Mouse (Mus musculus) retina, adult 2 months (tissue): ENCODE results near the gene Nog.

Experiments
- DNase-seq: peaks from one replicate; pipeline ENCODE4 v3.0.0-alpha.2; 2012; ENCODE audit warnings: low read depth, low spot score

Nog gene

DNA sequence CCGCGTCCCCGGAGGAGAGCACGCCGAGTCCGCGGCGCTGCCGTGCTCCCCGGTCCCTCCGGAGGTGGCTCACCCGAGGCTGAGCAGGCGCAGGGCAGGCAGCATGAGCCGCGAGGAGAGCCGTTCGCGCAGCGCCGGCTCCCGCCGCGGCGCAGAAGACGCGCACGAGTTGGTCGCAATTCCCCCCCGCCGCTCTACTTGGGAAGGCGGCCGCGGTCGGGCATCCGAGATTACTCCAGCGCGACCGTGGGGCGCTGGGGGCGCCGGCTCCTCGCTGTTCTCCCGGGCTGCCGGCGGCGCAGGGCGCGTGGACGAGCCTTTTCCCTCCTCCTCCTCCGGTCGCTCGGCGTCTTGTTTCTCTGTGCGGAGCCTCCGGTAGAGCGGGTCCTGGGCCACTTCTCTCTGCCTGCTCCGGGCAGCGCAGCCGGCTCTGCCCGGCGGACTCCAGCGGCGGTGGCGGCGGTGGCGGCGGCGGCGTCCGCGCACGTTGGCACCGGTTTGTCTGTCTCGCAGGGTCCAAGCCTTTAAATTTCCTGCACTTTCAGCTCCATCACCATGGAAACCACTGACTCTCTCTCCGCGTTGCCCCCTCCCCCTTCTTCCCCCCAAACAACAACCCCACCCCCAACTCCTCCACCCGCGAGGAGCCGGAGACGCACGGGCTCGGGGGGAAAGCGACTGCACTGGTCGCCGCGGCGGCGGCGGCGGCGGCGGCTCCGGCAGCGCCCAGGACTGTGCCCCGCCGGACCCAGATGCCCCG, at the start of gene Nog:
TSS of gene Nog (minus strand) at position 277 of the 760 bp plus-strand sequence.
- no peak for DNase-seq

DNA sequence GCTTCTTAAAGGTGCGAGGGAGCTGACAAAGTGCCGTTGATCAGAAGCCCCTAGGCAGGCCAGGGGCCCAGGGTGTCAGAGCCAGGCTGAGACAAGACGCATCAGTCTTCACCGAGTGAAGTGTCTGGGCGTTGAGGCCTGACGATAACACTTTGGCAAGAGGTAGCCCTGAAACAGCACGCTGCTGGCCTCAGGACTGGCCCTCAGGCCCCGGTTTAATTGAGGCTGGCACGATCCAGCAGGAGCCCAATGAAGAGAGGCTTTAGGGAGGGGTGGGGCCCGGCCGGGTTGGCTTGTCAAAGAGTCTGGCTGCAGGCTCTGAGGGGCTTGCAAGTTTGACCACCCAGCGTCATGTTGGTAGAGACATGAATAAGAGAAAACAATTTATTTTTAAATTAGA, 38.1 kb upstream of the Nog start:
- DNase-seq = no peak

DNA sequence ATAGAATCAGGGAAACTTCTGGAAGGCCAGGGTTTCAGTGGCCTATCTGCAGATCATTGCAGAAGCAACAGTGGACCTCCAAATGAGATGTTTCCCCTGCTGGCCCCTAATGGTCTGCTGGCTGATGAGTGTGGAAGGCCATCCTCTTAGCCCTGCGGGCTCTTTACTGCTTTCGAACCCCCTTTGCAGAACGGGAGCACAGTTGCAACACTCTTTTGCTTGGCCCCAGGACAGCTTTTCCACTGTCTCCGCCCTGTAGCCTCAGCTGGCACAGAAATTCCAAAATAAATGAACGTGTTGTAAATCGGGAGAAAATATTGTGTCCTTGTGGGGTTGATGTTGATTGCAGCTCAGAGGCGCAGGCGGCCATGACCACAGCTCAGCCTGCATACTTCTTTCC, 37.7 kb upstream of the Nog start:
- DNase-seq = no peak

DNA sequence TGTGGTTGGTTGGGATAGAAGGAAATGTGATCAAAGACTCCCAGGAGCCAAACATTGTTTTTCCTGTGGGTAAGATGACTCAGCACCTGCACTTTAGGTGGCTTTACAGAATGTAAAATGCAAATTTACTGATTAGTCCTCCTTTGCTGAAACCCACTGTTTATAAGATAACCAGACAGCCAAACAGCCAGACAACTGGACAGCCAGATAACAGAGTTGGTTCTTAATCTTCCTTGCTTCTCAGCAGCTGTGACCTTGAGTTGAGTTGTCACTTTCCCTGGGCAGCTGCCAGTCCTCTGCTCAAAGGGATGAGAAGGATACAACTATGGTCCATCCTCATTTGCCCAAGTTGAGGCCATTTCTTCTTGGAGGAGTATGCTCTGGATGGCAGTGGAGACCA, 35.8 kb upstream of the Nog start:
- DNase-seq = no peak

DNA sequence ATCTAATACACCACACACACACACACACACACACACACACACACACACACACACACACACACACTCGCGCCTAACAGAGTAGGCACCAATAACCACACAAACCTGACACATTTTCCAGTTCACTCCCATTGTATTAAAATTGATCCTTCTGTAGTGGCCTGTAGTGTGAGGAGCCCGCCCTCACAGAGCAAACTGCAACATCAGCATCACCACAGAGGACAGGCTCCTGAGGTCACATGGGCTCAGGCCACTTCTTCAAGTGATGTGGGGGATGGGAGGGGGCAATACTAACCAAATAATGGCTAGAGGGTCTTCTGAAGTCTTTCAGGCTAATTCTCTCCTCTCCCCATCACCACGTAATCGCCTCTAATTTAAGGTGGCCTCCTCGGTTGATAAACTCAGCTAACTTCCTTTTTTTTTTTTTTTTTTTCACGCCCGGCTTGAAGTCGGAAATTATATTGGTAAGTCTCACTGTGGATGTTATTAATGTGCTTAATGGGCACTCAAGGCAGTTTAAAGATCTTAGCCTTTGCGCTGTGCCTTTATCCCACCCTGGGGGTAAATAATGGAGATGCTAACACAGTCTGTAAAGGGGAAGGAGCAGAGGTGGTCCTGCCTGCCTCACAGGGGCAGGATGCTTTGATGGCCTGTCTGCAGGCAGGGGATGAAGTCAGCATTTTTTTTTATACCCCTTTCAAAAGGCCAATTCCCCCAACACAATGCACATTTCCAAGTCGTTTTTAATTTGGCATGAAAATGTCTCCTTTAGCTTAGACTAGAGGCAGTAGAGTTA, 25.2 kb upstream of the Nog start:
- no peak for DNase-seq

DNA sequence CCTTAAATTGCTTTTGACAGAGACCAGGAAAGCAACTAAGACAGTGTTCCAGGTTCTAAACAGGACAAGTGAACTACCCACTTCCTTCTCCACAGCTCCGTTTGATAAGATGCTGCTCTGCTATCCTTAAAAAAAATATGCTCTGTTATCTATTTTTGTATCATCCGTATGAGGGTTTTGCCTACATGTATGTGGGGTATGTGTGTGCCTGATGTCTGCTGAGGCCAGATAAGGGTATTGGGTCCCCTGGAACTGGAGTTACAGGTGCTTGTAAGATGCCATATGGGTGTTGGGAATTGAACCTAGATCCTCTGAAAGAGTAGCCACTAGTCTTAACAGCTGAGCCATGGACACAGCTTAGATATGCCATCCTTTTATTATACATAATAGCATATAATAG, 19.6 kb upstream of the Nog start:
- DNase-seq = no peak

DNA sequence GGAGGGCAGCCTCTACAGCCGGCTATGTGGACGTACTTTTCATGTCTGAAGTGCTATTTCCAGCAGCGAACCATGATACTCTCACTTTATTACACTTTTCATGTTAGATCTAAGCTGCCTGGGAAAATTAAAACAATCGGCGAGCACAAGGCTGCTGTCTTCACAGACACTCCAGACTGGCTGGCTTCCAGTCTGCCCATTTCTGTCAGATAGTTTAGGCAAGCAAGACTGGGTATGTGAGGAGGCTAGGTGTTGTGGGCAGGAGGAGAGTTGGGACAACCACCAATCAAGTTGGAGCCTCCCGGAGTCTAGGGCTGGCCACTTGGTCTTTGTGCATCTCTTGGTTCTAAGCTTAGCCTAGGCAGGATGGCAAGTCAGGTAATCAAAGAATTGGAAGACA, 17.5 kb upstream of the Nog start:
- no peak for DNase-seq

DNA sequence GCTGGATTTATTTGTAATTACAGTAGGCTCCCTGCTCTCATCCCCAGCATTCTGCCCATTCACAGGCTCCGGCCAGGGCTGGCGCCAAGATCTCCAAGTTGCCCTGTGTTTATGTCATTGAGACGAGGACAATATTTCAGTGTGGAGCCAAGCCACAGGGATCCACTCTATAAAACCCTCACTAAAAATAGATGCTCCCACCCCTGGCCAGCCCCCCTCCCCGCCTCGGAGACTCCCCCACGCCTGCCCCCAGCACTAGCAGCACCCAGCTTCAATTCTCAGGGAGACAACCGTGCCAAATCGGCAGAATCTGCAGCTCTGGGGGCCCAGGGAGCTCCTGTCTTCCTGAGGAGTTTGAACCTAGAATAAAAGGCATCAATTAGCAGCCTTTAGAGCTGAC, 16.2 kb upstream of the Nog start:
- DNase-seq = no peak

DNA sequence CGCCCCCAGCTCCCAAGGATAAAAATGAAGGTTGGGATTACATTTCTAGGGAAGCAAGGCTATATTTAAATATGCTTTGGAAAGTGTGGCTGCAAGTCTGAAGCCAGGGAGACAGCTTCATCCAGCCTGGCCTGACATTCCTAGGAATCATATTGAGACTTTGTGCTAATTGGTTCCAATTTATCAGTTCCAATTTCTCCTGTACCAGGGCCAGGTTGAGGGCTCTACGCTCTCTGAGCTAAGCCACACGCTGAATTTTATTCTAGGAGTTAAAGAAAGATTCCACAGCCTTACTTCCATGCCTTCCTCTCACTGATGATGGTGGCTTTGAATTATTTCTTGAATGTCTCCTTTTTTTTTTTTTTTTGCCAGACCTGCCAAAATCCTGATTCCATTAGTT, 15.6 kb upstream of the Nog start:
- no peak for DNase-seq

DNA sequence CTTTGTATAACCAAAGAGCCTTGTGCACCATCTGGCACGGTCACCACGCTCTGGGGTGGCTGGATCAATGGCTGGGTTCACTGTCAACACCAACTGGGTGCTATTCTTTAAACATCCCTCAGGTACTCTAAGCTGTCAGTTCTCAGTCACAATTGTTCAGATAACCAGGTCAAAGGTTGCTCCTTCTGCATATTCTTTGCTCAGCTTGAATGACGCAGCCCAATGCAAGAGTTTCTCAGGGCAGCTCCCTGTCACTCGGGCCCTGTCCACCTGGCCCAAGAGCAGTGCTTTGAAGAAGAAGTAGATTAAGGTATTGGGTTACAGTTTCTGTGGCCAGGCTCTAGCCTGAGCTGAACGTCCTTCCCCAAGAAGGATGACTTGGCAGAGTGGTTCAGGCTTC, 12.2 kb upstream of the Nog start:
- DNase-seq = no peak

DNA sequence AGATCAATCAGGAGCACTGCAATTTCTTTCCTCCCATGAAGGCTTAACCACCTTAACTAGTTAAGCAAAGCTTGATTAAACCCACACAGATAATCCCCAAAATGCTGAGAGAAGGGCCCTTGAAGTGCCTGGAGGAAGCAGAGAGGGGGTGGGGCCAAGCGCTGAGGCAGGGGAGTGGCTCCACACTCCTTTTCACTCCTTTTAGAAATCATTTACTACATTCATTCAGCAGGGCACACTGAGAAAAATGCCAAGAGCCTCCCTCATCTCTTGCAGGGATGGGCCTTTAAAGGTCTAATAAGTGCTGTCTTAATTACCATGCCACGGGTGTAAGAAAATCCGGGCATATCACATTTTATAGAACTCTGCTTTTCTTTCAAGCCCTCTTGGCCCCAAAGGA, 10.2 kb upstream of the Nog start:
- DNase-seq = no peak

DNA sequence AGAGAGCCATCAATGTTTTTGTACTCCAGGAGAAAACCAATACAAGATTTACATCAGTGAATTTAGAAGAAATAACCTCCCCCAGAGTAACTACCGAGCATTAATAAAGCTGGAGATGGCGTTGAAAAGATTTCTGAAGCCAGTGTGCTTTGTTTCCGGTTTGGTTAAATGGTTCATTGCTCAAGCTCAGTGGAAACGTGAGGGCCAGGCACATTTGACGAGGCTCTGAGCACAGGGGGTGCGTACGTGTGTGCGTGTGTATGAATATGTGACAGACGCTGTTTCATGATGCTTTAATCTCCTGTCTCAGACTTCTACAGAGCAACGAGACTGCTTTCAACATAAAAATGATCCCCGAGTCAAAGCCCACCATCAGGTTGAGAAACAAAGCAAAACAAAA, 8.1 kb upstream of the Nog start:
- DNase-seq = no peak

DNA sequence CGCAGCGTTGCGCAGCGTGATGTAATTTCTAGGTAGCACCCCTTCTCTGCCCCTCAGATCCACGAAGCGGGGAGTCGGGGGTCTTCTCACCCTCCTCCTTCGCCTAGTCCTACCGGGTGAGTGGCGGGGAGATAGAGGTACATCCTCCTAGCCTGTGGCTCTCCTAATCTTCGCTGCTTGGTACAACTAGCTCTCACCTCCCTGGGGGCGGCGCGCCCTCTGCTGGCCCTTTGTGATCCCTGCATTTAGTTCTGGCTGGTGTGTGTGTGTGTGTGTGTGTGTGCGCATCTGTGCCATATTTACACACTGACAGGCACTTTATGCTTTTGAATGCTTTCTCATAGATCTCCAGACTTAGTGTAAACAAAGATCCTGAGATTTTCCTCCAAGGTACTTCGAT, 1.3 kb upstream of the Nog start:
- DNase-seq = peak; percentile 72

DNA sequence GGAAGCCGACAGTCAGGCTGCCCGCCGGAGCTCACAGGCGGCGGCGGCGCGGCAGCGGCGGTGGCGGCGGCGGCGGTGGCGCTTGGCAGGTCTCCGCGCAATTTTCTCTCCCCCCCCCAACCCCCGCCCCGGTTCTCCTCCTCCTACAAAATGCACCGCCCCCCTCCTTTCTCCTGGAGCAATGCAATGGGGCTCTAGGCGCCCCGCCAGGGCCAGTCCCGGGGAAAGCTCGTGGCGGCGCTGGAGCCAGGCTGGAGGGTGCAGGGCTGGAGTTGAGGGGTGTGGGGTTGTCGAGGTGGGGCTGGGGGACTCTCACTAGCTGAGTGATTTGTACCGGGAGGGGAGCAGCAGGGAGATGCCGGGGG, 666 bp upstream of the Nog start:
- no peak for DNase-seq

DNA sequence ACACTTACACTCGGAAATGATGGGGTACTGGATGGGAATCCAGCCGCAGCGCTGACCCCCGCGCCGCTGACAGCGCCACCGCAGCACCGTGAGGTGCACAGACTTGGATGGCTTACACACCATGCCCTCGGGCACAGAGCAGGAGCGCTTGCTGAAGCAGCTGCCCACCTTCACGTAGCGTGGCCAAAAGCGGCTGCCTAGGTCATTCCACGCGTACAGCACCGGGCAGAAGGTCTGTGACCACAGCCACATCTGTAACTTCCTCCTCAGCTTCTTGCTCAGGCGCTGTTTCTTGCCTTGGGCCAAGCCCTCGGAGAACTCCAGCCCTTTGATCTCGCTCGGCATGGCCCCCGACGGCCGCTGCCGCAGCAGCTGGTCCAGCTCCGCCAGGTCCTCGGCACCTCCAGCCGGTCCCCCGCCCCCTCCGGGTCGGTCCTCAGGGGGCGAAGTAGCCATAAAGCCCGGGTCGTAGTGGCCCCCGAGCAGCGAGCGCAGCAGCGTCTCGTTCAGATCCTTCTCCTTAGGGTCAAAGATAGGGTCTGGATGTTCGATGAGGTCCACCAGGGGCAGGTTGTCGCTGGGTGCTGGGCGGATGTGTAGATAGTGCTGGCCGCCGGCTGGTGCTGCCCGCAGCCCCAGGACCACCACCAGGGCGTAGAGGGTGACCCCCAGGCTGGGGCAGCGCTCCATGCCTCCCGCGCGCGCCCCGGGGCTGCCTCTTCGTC, 639 bp downstream of the Nog start:
- DNase-seq = no peak

DNA sequence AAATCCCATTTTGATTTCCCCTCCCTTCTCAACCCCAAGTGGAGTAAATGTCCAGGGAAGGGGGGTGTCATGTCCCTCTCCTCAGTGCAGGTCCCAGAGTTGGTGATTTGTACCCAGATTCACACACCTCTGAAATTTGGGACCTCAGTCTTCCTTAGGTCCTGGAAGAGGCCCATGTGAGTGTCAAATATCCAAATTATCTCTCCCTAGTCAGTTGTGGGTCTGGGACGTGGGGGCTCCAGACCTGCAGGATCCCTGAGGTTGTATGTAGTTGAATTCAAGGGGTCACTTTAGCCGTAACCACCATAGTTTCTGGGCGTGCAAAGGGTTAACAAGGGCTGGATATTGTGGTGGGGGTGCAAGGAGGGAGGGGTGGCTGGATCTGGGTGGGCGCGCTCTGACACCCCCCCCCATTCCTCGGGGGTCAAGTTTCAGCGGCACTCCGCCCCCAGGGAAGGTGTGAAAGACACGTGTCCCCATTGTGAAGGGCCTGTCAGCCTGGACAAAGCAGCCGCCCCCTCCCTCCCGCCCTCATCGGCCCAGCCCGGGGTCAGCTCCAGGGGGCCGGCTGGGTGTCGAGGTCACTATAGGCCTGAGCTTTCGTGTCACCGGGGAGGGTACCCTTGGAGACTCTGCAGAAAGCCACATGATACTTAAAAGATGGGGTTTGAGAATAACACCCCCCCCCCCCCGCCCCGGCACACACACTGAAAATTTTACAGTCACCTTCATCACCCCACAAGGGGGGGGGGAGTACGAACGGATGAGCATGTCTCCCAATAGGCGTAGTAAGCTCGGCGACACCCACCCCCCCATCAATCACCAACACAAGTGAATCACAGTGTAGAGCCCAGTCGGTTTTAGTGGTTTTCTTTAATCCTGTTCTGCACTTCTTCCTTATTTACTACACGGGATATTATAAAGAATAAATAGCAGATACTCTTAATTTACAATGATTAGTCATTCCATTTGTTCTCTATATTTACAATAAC, 2.1 kb downstream of the Nog start:
- no peak for DNase-seq

DNA sequence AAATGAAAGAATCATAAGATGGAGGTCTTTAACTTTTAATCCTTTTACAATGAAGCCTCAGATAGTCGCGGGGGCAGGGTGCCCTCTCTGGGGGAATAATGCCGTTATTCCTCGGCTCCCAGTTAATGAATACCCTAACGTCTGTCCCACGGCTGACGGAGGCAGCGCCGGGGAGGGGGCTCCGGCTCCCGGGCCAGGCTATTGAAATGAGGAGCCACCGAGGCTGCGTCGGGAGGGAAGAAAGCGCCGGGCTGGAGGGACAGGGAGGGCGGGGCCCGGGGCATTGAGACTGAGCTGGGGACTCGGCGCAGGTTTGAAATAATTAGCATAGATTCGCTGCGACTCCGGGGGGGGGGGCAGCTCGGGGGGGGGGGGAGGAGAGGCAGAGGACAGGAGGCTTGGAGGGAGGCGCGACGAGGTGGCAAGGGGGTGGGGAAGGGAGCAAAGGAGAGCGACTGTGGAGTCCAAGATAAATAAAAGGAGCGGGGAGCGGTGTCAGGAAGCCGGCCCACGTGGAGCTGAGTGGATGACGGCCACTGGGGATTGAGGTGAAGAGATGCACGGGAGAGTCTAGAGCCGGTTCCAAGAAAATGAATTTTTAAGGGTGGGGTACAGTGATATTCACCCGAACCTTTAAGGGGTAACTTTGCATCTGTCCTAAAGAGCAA, 2.9 kb downstream of the Nog start:
- DNase-seq = no peak

DNA sequence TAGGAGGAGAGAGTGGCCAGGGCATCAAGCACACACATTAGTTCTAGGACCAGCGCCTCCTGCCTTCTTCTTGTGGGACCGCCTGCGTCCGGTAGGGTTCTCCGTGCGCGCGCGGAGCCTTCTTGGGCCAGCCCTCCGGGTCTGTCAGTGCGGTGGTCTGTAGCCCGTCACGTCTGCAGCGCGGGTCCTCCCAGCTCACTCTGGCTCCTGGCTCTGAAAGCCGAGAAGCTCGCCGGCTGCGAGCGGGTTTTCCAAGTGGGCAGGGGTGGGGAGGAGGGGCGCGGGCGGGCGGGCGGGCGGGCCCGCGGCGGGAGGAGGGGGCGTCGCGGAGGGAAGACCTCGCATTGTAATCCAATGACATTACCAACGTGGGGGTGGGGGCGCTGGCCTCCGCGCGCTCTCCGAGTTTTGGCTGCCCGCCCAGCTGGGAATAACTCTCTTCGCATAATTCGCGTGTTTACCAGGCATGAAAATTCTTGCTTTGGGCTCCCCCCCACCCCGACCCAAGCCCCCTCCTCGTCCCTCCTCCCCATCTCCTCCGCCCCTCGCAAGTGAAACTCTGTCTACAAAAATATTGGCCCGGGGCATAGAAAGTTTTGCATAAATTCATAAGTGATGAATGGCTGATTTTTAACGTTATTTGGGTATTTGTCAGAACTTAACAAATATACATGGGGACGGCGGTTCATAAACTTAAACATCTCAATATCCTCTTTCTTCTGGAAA, 3.7 kb downstream of the Nog start:
- no peak for DNase-seq

DNA sequence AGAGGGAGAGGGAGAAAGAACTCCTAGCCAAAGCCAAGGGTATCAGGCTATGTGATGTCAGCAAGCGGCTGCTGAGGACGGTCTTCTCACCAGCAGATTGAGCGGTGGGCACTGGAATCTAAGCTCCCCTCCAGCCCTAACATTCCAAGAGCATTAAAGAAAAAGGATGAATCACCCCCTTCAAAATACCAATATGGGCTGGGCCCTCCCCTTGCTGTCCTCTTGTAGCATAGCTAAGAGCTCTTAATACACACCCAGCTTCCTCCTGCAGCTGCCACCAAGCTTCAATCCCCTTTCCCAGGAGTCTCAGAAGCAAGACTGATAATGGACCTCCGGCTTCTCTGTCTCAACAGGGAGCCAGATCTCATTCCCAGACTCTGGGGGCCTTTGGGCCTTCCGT, 4.6 kb downstream of the Nog start:
- DNase-seq = no peak

DNA sequence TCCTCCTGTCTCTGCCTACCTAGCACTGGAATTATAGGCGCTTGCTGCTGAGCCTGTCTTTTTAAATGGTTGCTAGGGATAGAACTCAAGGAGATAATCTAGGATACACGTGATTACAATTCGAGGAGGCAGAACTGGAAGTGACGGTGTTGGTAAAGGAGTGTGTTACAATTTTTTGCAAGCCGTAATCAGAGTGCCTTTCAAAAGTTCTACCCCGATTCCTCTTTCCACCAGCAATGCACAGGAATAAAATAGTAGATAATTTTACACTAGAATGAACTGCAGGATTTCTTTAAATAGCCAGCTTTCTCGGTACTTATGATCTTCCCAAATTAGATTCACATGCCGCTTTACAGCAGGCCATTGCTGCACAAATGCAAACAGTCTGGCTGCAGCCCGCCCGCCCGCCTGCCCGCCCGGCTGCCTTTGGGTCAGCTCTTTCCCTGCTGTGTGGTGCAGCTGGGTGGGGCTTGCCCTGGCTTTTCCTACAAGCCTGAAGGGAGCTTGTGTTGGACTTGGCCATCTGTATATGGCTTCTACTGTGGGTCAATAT, 32.2 kb downstream of the Nog start:
- no peak for DNase-seq
